Mouse (Mus musculus) cerebellum, adult 2 months (tissue): ENCODE measurements around the gene Sfxn1. TPM values are rescaled to one million over a fixed set of nuclear protein-coding genes. Genes with fewer than 3 reads are reported as not detected.

Experiments used
- DNase-seq, 2 experiments: peaks; one replicate each; pipeline ENCODE4 v3.0.0; 2021
- H3K27ac ChIP-seq: fragments of 200-500 bp; 2 replicates; pipeline ENCODE4 v1.5.1; 2012; ENCODE audit warnings: low read length, control low read depth, inconsistent platforms; ENCODE audit not compliant: insufficient read depth
- H3K27me3 ChIP-seq: fragments of 200-500 bp; 2 replicates; pipeline ENCODE4 v1.6.1; 2012; ENCODE audit warnings: inconsistent platforms, mild to moderate bottlenecking, low read length, moderate library complexity; ENCODE audit not compliant: control insufficient read depth, insufficient read depth
- H3K4me1 ChIP-seq: fragments of 200-500 bp; 2 replicates; pipeline ENCODE4 v1.6.1; 2011; ENCODE audit warnings: low read length; ENCODE audit not compliant: control insufficient read depth, insufficient read depth
- H3K4me3 ChIP-seq: fragments of 200-500 bp; replicated peaks from 2 replicates; pipeline ENCODE3; 2011; ENCODE audit warnings: mild to moderate bottlenecking, low read depth, low read length, control low read depth; ENCODE audit not compliant: insufficient read depth
- CTCF ChIP-seq: fragments of 200-500 bp; IDR thresholded peaks from 2 replicates; pipeline ENCODE4 v1.5.1; 2011; ENCODE audit warnings: low read depth, mild to moderate bottlenecking, control low read depth, low read length, moderate library complexity, borderline replicate concordance; ENCODE audit not compliant: insufficient read depth
- POLR2A ChIP-seq: fragments of 200-500 bp; IDR thresholded peaks from 2 replicates; pipeline ENCODE4 v1.6.1; 2011; ENCODE audit warnings: low read length, control low read depth, borderline replicate concordance; ENCODE audit not compliant: insufficient read depth
- WGBS: fragments of 180-500 bp; shearing (Covaris S2); methylation state at CpG from one replicate; pipeline ENCODE4 v1.1.7; 2018; 5-methylcytosine and 5-hydroxymethylcytosine counted together
- polyA plus RNA-seq: library from polyadenylated mRNA; depleted of rRNA; stranded (reverse); fragments of >200 nt; gene quantifications from 2 replicates; pipeline ENCODE4 v1.2.3, GENCODE M21; 2012

The Sfxn1 gene
- polyA plus RNA-seq, 1 experiment = 32.2 TPM

DNA sequence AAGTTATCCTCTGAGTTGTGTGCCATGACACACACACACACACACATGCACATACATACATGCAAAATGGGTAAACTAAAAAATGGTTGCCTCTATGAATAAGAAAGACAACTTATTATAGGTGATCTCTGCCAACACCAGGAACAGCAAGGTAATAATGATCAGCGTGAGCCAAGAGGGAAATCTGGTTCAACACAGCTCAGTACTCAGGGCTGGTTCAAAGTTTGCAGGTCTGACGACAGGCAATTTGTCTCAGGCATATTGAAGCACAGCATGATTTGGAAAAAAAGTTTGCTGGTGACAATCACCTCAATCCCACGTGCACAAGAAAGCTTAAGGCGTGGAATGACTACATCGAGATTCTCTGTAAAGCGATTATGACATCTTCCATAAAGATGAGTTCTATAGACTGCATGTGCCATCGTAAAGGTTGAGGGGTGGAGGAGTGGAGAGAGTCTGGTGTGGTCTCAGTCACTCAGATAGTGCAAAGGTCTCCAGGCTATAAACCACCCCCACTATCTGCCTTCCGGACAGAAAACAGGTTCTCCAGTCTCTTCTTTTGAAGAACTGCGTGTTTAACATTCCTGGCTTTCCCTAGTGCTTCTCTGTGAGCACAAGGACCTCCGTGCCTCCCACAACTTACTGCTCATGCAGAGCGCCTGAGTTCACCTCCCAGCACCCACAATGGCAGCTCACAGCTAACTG, 6.0 kb downstream of the Sfxn1 start:
- 75% methylated on average over 11 of the region's 11 CpGs for WGBS
- H3K4me1 ChIP-seq = peaks cover 3% of the 10 kb centered on the region; the same call in 1 of the 2 replicates
- H3K27me3 ChIP-seq = no peaks in the 10 kb centered on the region
- DNase-seq = no peak
- no peak overlapping the region for H3K27ac ChIP-seq
- TF ChIP-seq POLR2A = no peak
- no peak for TF ChIP-seq CTCF
- H3K4me3 ChIP-seq = no peak overlapping the region

DNA sequence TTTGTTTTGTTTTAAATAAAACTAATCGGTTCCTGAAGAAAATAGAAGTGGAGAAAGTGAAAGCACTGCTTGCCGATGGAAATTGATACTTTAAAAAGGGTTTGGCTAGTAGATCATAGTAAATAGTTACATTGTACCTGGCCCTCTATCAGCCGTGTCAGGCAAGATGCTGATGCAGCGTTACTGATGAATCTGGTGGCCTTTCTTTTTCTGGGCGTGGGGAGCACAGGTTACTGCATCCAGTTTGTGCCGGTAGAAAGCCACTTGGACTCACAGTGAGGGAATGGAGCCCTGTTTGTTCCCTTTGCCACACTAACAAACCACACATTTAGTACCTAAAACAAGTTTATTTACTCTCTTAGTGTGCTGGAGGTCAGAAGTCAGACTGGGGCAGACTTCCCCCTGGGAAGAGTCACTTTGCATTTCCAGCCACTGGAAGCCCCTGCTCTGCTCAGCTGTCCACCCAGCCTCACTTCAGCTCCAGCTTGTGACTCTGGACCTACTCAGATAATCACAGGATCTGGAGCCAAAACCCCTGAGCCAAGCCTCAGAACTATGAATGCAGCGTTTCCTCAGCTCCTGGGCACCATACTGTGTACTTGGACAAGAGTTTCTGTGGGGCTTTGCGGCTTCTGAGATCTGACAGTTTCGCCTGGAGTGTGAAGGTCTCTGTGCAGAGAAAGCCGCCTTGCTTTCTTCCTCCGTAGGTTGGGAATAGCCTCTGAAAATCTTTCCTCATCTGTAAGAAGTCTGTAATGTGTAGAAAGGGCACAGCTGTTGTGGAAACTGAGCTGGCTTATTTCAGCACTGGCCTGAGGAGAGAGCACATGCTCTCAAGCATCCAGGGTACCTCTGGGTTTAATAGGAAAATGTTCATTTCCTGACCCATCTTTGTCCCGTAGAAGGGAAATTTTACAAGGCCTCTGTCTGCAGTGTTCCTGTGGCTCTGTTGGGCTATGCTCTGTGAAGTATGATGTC, 8.4 kb downstream of the Sfxn1 start:
- no peaks in the 10 kb centered on the region for H3K27me3 ChIP-seq
- TF ChIP-seq POLR2A (no peak), CTCF (no peak)
- H3K4me3 ChIP-seq = no peak overlapping the region
- peaks cover 3% of the 10 kb centered on the region; the same call in 1 of the 2 replicates for H3K4me1 ChIP-seq
- 56% methylated on average over 12 of the region's 12 CpGs for WGBS
- H3K27ac ChIP-seq = no peak overlapping the region
- DNase-seq = no peak

DNA sequence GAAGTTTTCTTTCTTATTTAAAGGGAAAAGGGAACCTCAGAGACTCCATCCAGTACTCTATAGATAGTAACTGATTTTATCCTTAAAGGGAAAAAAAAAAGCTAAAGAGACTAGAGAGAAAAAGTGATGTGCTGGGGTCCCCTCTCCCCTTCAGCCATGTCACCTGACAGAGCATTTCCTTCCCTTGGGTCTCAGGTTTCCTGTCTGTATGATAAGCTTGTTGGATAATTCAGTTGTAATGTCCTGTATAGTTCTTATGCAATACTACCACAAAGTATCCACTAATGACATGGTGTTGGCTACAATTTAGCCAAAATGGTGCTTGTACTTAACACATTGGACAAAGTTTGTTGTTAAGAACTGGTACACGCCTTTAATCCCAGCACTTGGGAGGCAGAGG, 9.1 kb downstream of the Sfxn1 start:
- WGBS = 95% methylated on average over 1 of the region's 1 CpGs

DNA sequence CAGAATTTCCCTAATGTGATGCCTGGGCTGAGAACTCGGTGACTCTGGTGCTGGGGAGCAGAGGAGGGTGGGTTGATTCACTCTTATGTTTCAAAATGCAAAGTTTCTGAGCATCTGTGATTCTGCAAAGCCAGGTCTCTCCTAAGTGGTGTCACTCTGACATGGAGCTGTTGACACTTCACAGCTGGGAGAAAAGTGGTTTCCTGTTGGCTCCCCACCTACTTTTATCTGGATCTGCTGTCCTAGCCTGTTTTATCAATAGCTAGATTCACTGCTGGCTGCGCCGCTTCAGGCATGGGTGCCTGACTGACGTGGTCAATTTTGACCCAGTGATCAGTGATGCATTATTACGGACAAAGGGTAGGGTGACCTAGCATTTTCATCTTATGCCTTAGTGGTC, 11.3 kb downstream of the Sfxn1 start:
- DNase-seq = no peak
- Histone ChIP-seq H3K4me1 (peaks cover 3% of the 10 kb centered on the region; the same call in 1 of the 2 replicates), H3K4me3 (no peak overlapping the region), H3K27me3 (no peaks in the 10 kb centered on the region), H3K27ac (no peak overlapping the region)
- WGBS = 78% methylated on average over 5 of the region's 5 CpGs
- no peak for TF ChIP-seq CTCF
- no peak for TF ChIP-seq POLR2A

More for the DNA sequence above, 9.1 kb downstream of the Sfxn1 start:
- no peak for TF ChIP-seq CTCF
- no peak for TF ChIP-seq POLR2A
- Histone ChIP-seq H3K4me1 (peaks cover 3% of the 10 kb centered on the region; the same call in 1 of the 2 replicates), H3K27me3 (no peaks in the 10 kb centered on the region), H3K4me3 (no peak overlapping the region), H3K27ac (no peak overlapping the region)
- DNase-seq = no peak

DNA sequence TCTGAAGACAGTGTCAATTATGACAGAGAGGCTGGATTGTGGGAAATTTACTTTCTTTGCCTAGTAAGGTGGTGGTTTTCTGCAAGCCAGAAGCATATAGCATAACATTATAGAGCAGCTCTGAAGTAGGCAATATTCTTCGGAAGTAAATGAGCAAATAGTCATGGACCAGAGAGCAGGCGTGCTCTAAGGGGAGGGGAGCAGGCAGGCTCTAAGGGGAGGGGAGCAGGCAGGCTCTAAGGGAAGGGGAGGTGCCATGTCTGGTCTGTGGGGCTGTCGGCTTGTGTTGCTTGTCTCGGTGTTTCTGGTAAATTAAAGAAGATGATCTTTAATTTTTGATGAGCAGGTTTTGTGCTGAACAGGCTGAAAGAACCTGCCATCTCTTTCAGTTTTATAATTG, 12.5 kb downstream of the Sfxn1 start:
- Histone ChIP-seq H3K27ac (no peak overlapping the region), H3K27me3 (no peaks in the 10 kb centered on the region), H3K4me3 (no peak overlapping the region), H3K4me1 (no peaks in the 10 kb centered on the region)
- no peak for TF ChIP-seq CTCF
- no peak for TF ChIP-seq POLR2A
- DNase-seq = no peak
- WGBS = 39% methylated on average over 4 of the region's 4 CpGs

DNA sequence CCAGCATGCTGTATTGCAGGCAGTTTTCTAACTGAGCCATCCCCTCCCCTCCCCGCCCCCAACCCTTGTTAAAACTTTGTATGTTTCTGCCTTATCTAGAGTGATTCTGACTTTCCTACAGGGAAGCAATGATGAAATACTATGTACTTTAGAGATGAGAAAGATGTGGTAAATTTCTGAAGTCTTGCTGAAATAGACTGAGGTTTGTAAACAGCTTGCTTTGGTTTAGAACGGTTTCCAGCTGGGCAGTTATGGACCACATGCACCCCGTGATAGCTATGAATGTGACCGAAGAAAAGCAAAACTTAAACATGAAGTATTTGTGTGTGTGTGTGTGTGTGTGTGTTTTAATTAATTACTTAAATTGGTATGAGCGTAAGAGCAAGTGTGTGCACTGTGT, 13.2 kb downstream of the Sfxn1 start:
- DNase-seq = no peak
- no peaks in the 10 kb centered on the region for H3K27me3 ChIP-seq
- H3K4me3 ChIP-seq = no peak overlapping the region
- no peaks in the 10 kb centered on the region for H3K4me1 ChIP-seq
- TF ChIP-seq POLR2A = no peak
- TF ChIP-seq CTCF = no peak
- no peak overlapping the region for H3K27ac ChIP-seq
- 75% methylated on average over 5 of the region's 5 CpGs for WGBS

DNA sequence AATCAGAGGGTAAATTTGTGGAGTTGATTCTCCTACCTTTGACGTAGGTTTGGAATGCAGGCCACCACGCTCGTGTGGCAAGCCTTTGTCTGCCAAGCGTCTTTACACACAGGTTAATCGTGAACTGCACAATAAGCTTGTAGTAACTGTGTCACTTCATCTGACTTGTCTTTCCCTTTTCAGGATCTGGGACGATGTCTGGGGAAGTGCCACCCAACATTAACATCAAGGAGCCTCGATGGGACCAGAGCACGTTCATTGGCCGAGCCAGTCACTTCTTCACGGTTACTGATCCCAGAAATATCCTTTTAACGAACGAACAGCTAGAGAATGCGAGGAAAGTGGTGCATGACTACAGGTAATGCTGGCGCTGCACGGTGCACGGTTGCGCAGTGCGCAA, 13.6 kb downstream of the Sfxn1 start:
- DNase-seq = no peak
- 82% methylated on average over 18 of the region's 18 CpGs for WGBS
- no peak for TF ChIP-seq CTCF
- TF ChIP-seq POLR2A = no peak

DNA sequence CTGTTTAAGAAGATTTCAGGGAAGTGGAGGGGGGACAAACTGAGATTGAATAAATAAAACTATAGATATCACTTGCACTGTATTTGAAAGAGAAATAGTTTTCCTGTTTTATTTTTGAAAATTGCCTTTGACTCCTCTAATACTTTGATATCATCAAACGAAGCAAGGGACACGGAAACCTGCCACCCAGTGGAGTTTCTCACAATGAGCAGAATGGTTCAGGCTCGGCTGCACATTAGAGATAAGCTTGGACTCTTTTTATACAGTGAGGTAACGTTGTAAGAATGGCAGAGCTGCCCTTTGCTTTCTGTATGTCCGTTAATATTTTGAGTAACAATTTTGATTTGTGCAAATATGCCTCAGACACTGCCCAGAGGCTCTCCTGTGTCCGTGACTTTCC, 20.1 kb downstream of the Sfxn1 start:
- WGBS = 86% methylated on average over 6 of the region's 6 CpGs
- Histone ChIP-seq H3K4me1 (no peaks in the 10 kb centered on the region; the same call in 1 of the 2 replicates), H3K27me3 (no peaks in the 10 kb centered on the region), H3K4me3 (no peak overlapping the region), H3K27ac (no peak overlapping the region)
- no peak for DNase-seq
- TF ChIP-seq CTCF = no peak
- no peak for TF ChIP-seq POLR2A

More for the DNA sequence above, 13.6 kb downstream of the Sfxn1 start:
- no peak overlapping the region for H3K4me3 ChIP-seq
- no peaks in the 10 kb centered on the region for H3K27me3 ChIP-seq
- H3K27ac ChIP-seq = no peak overlapping the region
- no peaks in the 10 kb centered on the region for H3K4me1 ChIP-seq
